Mouse (Mus musculus): ENCODE results near the gene Ldlrad1. TPM values are rescaled to one million over a fixed set of nuclear protein-coding genes. Genes with fewer than 3 reads are reported as not detected.

Ldlrad1 gene
- polyA plus RNA-seq, 2 experiments: 0.05 to 0.17 TPM

DNA sequence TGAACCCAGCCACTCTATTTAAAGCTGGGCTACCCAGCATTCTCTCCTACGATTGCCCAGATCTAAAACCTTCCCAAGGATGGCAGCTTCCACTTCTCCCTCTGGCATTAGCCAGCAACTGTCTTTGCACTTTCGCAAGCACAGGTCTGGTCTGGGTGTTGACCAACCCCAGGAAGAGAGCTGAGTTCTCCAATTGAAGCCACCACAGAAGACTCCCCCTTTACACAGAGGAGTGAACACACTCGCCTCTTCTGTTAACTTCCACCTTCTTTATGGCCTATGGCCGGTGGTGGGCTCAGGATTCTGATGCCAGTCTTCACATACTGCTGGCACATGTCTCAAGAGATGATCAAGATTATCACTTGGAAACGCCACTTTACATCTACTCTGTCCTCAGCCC lies 41.2 kb upstream of the Ldlrad1 start:
- Histone ChIP-seq H3K9me3 (ENCODE audit: control insufficient read depth, low read length) (no peaks in the 10 kb centered on the region), H3K36me3 (ENCODE audit: control insufficient read depth, insufficient read depth, low read length) (peaks cover 35% of the 10 kb centered on the region), H3K9ac (ENCODE audit: low read depth, low read length, severe bottlenecking) (no peak overlapping the region), H3K4me1 (ENCODE audit: control insufficient read depth, insufficient read depth, low read length) (no peaks in the 10 kb centered on the region), H3K27me3 (ENCODE audit: control insufficient read depth, insufficient read depth, low read length) (no peaks in the 10 kb centered on the region), H3K4me3 (replicated peaks; ENCODE audit: low read length) (no peak overlapping the region), H3K27ac (replicated peaks; ENCODE audit: low read depth, low read length) (no peak overlapping the region), H3K4me2 (replicated peaks; ENCODE audit: low read depth, low read length, severe bottlenecking) (no peak overlapping the region)
- TF ChIP-seq POLR2A (IDR thresholded peaks at IDR 0.05; ENCODE audit: borderline replicate concordance, extremely low read depth, insufficient read depth, insufficient read length): no peak
- ATAC-seq (ENCODE audit: low FRiP score, low read depth) (no peak), DNase-seq (ENCODE audit: low spot score) (no peak)
- 84% methylated on average over 5 of the region's 5 CpGs for WGBS

DNA sequence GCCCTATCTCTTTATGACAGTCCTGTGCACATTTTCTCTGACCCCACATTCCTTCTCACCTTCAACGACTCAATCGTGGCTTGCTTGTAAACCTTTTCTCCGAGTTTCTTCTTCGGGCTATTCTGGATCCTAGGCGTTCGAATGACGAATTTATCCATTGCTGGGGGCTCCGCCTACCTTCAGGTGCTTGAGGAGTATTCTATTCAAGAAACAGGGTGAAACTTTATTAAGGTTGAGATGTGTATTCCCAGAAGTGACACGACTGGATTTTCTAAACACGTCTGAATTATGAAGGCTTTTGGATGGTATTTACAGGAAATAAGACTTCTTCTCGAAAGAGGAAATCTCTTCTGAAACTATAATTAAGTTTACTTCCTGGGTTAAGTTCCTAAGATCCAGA lies 31.5 kb upstream of the Ldlrad1 start:
- ATAC-seq (ENCODE audit: low FRiP score, low read depth) (no peak), DNase-seq (ENCODE audit: low spot score) (no peak)
- H3K4me2 ChIP-seq (replicated peaks; ENCODE audit: low read depth, low read length, severe bottlenecking): peak overlapping the region; percentile 57
- peaks cover 17% of the 10 kb centered on the region for H3K36me3 ChIP-seq (ENCODE audit: control insufficient read depth, insufficient read depth, low read length)
- H3K4me1 ChIP-seq (ENCODE audit: control insufficient read depth, insufficient read depth, low read length): peaks cover 25% of the 10 kb centered on the region
- TF ChIP-seq POLR2A (IDR thresholded peaks at IDR 0.05; ENCODE audit: borderline replicate concordance, extremely low read depth, insufficient read depth, insufficient read length): no peak
- no peaks in the 10 kb centered on the region for H3K9me3 ChIP-seq (ENCODE audit: control insufficient read depth, low read length)
- peak overlapping the region; percentile 71 for H3K4me3 ChIP-seq (replicated peaks; ENCODE audit: low read length)
- H3K27ac ChIP-seq (replicated peaks; ENCODE audit: low read depth, low read length): peak overlapping the region; percentile 93
- no peaks in the 10 kb centered on the region for H3K27me3 ChIP-seq (ENCODE audit: control insufficient read depth, insufficient read depth, low read length)
- peak overlapping the region; percentile 77 for H3K9ac ChIP-seq (ENCODE audit: low read depth, low read length, severe bottlenecking)
- WGBS: 35% methylated on average over 11 of the region's 11 CpGs

DNA sequence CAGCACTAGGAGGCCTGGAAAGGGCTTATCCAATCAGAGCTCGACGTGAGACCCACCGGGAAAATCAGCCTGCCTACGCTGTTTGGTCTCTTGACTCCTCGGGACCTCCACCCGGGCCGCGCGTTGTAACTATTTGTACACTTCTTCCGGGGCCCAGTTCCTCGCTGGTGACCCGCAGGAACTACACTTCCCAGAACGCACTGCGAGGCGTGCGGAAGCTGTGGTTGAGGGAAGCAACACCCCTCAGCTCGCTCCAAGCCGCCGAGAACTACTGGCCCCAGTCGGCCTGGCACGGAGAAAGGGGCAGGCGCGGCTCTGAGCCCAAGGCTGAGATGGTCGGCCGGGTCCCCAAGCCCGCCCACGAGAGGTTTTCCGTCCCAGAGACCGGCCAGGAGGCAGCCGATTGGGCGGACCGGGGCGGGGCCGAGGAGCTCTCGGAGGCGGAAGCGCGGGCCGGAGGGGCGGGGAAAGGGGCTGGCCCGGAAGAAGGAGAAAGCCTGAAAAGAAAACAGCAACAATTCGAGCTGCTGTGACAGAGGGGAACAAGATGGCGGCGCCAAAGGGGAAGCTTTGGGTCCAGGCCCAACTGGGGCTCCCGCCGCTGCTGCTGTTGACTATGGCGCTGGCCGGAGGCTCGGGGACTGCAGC lies 30.7 kb upstream of the Ldlrad1 start, which contains the start of gene Tmem59:
Gene Tmem59 (plus strand): TSS at position 218 of the 648 bp plus-strand sequence.
- peak within 1 kb of the TSS; percentile 77 for H3K9ac ChIP-seq (ENCODE audit: low read depth, low read length, severe bottlenecking)
- H3K27ac ChIP-seq (replicated peaks; ENCODE audit: low read depth, low read length): peak within 1 kb of the TSS; percentile 93
- DNase-seq (ENCODE audit: low spot score) (peak; percentile 94), ATAC-seq (ENCODE audit: low FRiP score, low read depth) (peak; percentile 94)
- H3K4me2 ChIP-seq (replicated peaks; ENCODE audit: low read depth, low read length, severe bottlenecking): peak within 1 kb of the TSS; percentile 65
- 0 out of 2 replicates have a peak, but pooled peaks have one; percentile 39 for TF ChIP-seq POLR2A (IDR thresholded peaks at IDR 0.05; ENCODE audit: borderline replicate concordance, extremely low read depth, insufficient read depth, insufficient read length)
- H3K4me1 ChIP-seq (ENCODE audit: control insufficient read depth, insufficient read depth, low read length): peaks cover 30% of the 10 kb centered on the region
- WGBS: under 1% methylated on average over 45 of the region's 49 CpGs
- no peaks in the 10 kb centered on the region for H3K9me3 ChIP-seq (ENCODE audit: control insufficient read depth, low read length)
- peaks cover 11% of the 10 kb centered on the region for H3K36me3 ChIP-seq (ENCODE audit: control insufficient read depth, insufficient read depth, low read length)
- H3K4me3 ChIP-seq (replicated peaks; ENCODE audit: low read length): peak within 1 kb of the TSS; percentile 71
- H3K27me3 ChIP-seq (ENCODE audit: control insufficient read depth, insufficient read depth, low read length): no peaks in the 10 kb centered on the region

DNA sequence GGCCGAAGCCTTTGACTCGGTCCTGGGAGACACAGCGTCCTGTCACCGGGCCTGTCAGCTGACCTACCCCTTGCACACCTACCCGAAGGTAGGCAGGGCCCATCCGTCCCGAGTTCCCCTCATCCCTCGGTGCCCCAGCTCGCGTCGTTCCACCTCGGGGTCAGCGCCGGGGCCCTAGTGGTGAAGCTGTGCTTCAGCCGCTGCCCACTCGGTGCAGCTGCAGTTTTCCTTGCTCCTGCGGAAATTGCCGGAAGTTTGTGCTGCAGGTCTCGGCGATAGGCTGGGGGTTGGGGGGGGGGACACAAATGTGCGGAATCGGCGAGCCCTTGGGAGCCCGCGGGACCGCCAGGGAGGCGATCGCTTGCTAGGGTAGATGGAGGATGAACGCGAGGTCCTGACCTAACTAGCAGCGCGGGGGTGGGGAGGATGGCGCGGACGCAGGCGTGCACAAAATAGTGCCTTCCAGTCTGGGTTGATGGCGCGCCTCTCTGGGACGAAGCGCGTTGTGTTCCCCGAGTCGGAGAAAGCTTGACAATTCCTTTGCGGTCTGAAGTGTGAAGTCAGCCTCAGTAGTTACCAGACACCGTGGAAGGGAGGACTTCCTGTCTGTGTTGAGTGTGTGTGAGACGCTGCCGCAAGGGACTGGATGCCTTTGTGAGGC lies 30.0 kb upstream of the Ldlrad1 start, which contains the start of gene Tceanc2:
Gene Tceanc2 (minus strand): TSS at position 287 of the 661 bp plus-strand sequence.
- peak; percentile 42; the same call in 1 of the 2 replicates for ATAC-seq (ENCODE audit: low FRiP score, low read depth)

DNA sequence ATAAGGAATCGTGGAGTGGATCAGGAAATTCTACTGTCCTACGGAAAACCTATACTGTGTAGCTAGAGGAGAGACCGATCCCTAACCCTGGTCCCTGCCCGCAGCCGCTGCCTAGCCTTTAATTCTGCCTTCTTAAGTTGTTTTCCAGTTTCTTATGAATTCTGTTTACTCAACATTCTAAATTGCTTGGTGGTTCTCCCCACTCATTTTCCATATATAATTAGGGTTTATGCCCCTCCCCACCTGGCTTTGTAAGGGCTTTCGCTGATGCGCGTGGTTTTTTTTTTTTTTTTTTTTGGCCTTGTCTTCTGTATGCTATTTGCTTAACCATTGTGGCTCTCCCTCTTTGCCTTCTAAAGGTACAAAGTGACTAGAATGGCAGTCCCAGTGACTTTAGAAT lies 29.4 kb upstream of the Ldlrad1 start:
- DNase-seq (ENCODE audit: low spot score) (peak; percentile 9), ATAC-seq (ENCODE audit: low FRiP score, low read depth) (no peak)

More for the DNA sequence above, 30.0 kb upstream of the Ldlrad1 start, which contains the start of gene Tceanc2:
- Histone ChIP-seq H3K27me3 (ENCODE audit: control insufficient read depth, insufficient read depth, low read length) (no peaks in the 10 kb centered on the region), H3K4me2 (replicated peaks; ENCODE audit: low read depth, low read length, severe bottlenecking) (peak within 1 kb of the TSS; percentile 65), H3K4me1 (ENCODE audit: control insufficient read depth, insufficient read depth, low read length) (peaks cover 31% of the 10 kb centered on the region), H3K9ac (ENCODE audit: low read depth, low read length, severe bottlenecking) (peak within 1 kb of the TSS; percentile 77), H3K4me3 (replicated peaks; ENCODE audit: low read length) (peak within 1 kb of the TSS; percentile 71), H3K27ac (replicated peaks; ENCODE audit: low read depth, low read length) (peak within 1 kb of the TSS; percentile 93), H3K9me3 (ENCODE audit: control insufficient read depth, low read length) (no peaks in the 10 kb centered on the region), H3K36me3 (ENCODE audit: control insufficient read depth, insufficient read depth, low read length) (peaks cover 5% of the 10 kb centered on the region)
- WGBS: under 1% methylated on average over 42 of the region's 47 CpGs
- no peak for TF ChIP-seq POLR2A (IDR thresholded peaks at IDR 0.05; ENCODE audit: borderline replicate concordance, extremely low read depth, insufficient read depth, insufficient read length)
- peak; percentile 47 for DNase-seq (ENCODE audit: low spot score)

More for the DNA sequence above, 29.4 kb upstream of the Ldlrad1 start:
- Histone ChIP-seq H3K27me3 (ENCODE audit: control insufficient read depth, insufficient read depth, low read length) (no peaks in the 10 kb centered on the region), H3K36me3 (ENCODE audit: control insufficient read depth, insufficient read depth, low read length) (peaks cover 5% of the 10 kb centered on the region; the same call in 1 of the 2 replicates), H3K9me3 (ENCODE audit: control insufficient read depth, low read length) (no peaks in the 10 kb centered on the region), H3K27ac (replicated peaks; ENCODE audit: low read depth, low read length) (peak overlapping the region; percentile 93), H3K4me2 (replicated peaks; ENCODE audit: low read depth, low read length, severe bottlenecking) (peak overlapping the region; percentile 65), H3K4me3 (replicated peaks; ENCODE audit: low read length) (peak overlapping the region; percentile 71), H3K9ac (ENCODE audit: low read depth, low read length, severe bottlenecking) (peak overlapping the region; percentile 77), H3K4me1 (ENCODE audit: control insufficient read depth, insufficient read depth, low read length) (peaks cover 31% of the 10 kb centered on the region)
- TF ChIP-seq POLR2A (IDR thresholded peaks at IDR 0.05; ENCODE audit: borderline replicate concordance, extremely low read depth, insufficient read depth, insufficient read length): no peak
- WGBS: 7% methylated on average over 8 of the region's 8 CpGs
